Mouse (Mus musculus) olfactory bulb, adult 2 months (tissue): ENCODE results near the gene Rap1gap.

Experiments used
- CTCF ChIP-seq: fragments of 200-500 bp; IDR thresholded peaks from 2 replicates; pipeline ENCODE4 v1.5.1; 2012; ENCODE audit warnings: low read depth, mild to moderate bottlenecking, low read length, moderate library complexity; ENCODE audit not compliant: insufficient read depth
- POLR2A ChIP-seq: fragments of 200-500 bp; IDR thresholded peaks from 2 replicates; pipeline ENCODE4 v1.6.1; 2012; ENCODE audit warnings: mild to moderate bottlenecking, low read depth, low read length, moderate library complexity; ENCODE audit not compliant: insufficient read depth

DNA sequence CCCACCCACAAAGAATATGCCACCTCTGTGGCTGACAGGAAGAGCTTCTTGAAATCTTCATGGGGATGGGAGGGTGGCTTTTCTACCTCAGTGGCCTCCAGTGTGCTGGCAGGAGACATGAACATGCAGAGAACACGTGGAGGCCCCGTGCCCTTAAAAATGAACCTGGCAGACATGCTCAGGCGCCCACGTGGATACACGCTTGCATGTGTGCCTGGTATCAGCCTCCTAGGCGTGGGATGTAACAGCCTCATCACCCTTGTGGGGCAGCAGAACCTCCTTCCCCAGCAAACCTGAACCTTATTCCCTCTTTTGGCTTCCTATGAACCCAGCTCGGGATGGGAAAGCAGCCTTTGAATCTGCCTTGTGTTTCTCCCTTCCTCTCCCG lies 2.4 kb downstream of the Rap1gap start:
- TF ChIP-seq CTCF (no peak), POLR2A (no peak)
